Mouse (Mus musculus): Measurements from ENCODE around the gene Chrng.

Chrng gene

GRCm38 (mm10) chr1:87252040-87252609, 47.7 kb downstream of the Chrng start:
- no peak for DNase-seq (ENCODE audit: low read depth in 2 of 2, low spot score in 2 of 2)

- DNase-seq (ENCODE audit: low read depth in 2 of 2, low spot score in 2 of 2) = no peak
Observed at GRCm38 (mm10) chr1:87255173-87255572, 50.7 kb downstream of the Chrng start.

GRCm38 (mm10) chr1:87257691-87258090, 53.2 kb downstream of the Chrng start:
- DNase-seq (ENCODE audit: low read depth in 2 of 2, low spot score in 2 of 2) = no peak

DNA sequence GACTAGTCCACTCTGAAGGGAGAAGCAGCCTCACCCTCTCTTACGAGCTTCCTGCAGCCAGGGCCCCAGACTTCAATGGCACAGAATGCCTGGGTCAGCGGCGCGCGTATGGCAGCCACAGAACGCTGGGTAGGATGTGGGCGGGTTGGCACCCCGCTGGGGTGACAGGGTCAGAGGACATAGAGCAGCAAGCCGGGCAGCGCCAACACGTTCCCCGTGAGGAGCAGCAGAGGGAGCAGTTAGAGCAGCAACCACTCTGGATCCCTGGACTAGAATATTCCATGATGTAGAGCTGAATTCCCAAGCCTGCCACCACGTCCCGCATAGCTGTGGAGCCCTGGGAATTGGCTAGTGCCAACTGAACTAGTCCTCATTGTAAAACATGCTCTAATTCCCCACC, 54.0 kb downstream of the Chrng start:
- DNase-seq (ENCODE audit: low read depth in 2 of 2, low spot score in 2 of 2) = no peak

GRCm38 (mm10) chr1:87259316-87259715, 54.9 kb downstream of the Chrng start:
- DNase-seq (ENCODE audit: low read depth in 2 of 2, low spot score in 2 of 2) = no peak
